Mouse (Mus musculus): ENCODE measurements around the gene Popdc2.

Popdc2 gene

GRCm38 (mm10) chr16:38406708-38407107, 44.7 kb downstream of the Popdc2 start:
- DNase-seq: no peak

- no peak for DNase-seq
Measured at GRCm38 (mm10) chr16:38407584-38407983, 45.6 kb downstream of the Popdc2 start.

- DNase-seq: no peak
Measured at GRCm38 (mm10) chr16:38408416-38408815, 46.4 kb downstream of the Popdc2 start.

- no peak for DNase-seq
Measured at GRCm38 (mm10) chr16:38414953-38415352, 52.9 kb downstream of the Popdc2 start.

- DNase-seq: no peak
Measured at GRCm38 (mm10) chr16:38425374-38425773, 63.4 kb downstream of the Popdc2 start.

- DNase-seq: no peak
Measured at GRCm38 (mm10) chr16:38425799-38426198, 63.8 kb downstream of the Popdc2 start.
